Mouse (Mus musculus) cerebellum, postnatal 10 days (tissue): ENCODE measurements at regions not wholly inside any gene's neighbourhood (a gene's known extent, or its start where the extent isn't known, plus 50 kb on each side); places are given as distances from the start of the nearest gene placed in this dataset.
A peak's percentile ranks its signal among the peaks of the same experiment; 100 is the strongest.

Experiments
- DNase-seq, 2 experiments: peaks; one replicate each; pipeline ENCODE4 v3.0.0; 2021; ENCODE audit warnings: mixed read lengths in 2 of 2

DNA sequence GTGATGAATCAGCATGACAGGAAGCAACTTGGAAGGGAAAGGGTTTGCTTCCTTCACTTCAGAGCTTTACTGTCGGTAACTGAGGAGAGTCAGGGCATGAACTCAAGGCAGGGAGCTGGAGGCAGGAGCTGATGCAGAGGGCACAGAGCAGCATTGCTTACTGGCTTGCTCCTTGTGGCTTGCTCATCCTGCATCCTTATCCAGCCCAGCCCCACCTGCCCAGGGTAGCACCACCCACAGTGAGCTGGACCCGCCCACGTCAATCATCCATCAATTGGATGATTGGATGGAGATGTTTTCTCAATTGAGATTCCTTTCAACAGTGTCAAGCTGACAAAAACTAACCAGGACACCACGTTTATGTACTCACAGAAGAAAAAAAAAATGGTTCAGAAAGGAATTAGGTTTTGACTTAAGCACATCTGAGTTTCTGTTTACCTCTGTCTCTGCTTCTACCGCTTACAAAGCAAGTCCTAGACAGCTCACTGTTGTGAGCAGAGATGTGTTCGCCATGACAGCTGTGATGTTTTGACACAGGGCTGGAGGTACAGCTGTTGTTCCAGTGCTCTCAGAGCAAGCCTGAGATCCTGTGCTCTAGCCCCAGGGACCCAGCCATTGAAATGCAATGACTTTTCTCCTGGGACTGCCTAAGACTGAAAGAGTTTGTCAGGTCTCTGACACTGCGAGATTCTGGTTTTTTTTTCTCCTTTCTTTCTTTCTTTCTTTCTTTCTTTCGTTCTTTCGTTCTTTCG is 186.6 kb upstream of the Hes1 start:
- DNase-seq, result no peak

DNA sequence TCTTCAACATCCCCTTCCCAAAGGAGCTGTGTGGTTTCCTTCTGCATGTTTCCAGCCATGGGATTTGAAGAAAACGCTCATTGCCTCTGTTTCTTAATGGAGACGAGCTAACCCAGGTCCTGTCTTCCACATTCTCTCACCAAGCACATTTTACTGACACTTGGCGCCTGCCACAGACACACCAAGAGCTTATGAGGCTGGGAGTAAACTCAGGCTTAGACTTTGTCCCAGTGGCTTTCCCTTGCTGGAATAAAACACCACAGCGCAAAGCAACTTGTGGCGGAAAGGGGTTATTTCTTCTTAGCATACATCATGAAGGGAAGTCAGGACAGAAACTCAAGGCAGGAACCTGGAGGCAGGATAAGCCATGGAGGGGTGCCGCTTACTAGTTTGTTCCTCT is 184.5 kb upstream of the Hes1 start:
- no peak for DNase-seq

DNA sequence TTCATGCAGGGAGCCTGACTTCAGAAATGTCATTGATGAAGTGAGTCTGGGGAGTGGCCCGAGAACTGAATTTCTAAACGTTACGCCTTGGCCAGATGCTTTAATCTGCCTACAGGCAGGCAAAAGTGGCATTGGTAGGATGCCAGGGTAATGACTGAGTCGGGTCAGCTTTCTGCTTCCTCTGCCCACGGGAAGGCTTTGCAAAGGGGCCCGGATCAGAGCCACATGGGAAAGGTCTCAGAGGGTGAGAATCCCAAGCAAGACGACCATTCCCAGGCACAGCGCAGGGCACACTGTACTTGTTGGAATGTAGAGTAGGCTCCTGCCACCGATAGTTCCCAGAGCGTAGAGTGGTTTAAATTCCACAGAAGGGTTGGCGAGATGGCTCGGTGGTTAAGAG is 182.7 kb upstream of the Hes1 start:
- DNase-seq, result peak; percentile 50 to 52

DNA sequence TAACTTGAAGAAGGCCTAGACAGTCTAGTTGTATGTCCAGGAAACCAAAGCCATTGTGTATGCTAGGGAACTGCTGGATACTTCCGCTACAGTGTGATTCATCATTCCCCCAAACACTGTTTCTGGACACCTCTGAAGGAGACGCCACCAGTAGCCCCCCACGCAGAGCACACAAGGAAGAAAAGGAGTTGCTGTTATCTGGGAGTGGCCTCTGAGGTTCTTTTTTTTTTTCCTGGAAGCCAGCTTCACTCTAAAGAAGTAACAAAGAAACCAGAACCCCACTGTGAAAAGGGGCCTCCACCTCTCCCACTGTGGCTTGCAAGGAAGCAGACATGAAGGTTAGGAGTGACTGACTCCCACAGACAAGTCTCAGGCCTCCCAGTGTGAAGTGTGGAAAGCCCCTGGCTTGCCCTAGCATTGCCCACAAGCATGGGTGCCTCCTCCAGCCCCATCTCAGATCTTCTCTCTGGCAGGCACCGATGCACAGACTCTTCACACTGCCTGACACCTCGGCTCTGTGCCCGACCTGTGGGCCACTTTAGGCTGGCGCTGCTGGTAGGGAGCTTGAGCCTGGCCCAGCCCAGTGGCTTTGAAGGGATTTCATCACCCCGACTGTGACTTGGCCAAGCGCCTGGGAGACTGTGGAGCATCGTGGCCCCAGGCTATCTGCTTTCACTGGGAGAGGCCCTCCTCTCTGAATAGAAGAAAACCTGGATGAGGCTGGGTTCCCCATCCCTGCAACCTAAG is 181.8 kb upstream of the Hes1 start:
- peak; percentile 86 to 96 for DNase-seq

GRCm38 (mm10) chr16:29883252-29883992 is 180.8 kb upstream of the Hes1 start:
- peak in 1 of 2 experiments; percentile 30 for DNase-seq

GRCm38 (mm10) chr16:29884899-29885298 is 179.3 kb upstream of the Hes1 start:
- peak; percentile 46 to 60 for DNase-seq

DNA sequence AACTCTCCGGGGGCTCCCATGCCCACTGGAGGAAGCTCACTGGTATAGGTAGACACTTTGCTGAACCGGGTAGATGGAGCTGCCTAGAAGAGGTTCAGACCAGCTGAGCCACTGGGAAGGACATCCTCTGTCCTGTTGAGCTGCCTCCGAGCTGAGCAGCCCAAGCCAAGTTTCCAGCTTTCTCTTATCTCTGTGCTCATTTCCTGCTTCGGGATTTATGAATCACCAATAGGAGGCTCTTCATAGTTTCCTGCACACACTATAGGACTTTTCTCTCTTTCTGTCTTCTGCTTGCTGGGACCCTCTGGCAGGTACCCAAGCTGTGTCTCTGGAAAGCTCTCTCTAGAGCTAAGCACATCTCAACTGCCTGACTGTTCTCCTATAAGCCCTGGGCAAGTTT is 177.4 kb upstream of the Hes1 start:
- no peak for DNase-seq

- no peak for DNase-seq
These were observed 174.8 kb upstream of the Hes1 start for GRCm38 (mm10) chr16:29889346-29889745.

DNA sequence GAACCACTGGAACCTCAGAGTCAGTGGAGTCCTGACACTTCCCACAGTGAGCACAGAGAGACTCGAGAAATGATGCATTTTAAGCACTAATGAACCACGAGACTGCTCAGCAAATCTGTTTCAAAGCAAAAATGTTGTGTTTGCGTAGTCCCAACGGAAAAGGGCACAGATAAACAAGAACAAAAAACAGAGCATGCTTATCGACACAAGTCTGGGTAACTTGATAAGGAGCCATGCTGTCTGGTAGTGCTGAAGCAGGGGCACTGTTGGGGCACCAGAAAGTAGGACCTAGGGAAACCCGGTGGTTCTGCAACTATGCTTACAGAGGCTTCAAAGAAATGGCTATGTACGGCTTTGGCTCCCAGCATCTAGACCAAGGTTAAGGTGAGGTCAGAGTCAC is 172.7 kb upstream of the Hes1 start:
- no peak for DNase-seq

GRCm38 (mm10) chr16:29893871-29894828 is 170.0 kb upstream of the Hes1 start:
- peak; percentile 38 to 54 for DNase-seq

- DNase-seq, result no peak
These were observed 167.8 kb upstream of the Hes1 start for GRCm38 (mm10) chr16:29896393-29896792.

GRCm38 (mm10) chr16:29903510-29903909 is 160.7 kb upstream of the Hes1 start:
- no peak for DNase-seq

DNA sequence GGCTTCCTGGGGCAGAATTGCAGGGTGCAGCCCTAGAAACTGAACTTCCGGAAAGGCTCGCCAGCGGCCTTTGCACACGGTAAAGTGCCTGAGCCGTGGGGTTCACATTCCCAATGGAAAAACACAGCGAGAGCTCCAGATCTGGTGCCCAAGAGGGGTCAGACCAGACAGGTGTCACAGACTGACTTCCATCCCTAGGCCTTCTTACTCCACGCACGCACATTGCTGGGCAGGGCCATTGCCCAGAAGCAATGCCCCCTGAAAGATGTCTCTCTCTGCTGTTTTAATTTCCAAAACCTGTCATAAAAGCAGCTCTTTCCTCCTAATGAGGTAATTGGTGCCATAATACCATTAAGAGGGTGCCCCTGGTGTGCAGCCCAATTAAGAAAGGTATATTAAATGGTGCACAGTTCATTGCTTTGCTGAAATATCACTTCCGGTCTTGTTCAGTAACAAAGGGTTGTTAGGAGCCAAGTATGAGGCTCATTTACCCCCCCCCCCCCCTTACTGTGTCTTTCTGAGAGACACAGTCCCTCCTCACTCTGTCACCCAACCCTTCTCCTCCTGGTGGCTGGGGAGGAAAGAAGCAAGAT is 159.9 kb upstream of the Hes1 start:
- no peak for DNase-seq

DNA sequence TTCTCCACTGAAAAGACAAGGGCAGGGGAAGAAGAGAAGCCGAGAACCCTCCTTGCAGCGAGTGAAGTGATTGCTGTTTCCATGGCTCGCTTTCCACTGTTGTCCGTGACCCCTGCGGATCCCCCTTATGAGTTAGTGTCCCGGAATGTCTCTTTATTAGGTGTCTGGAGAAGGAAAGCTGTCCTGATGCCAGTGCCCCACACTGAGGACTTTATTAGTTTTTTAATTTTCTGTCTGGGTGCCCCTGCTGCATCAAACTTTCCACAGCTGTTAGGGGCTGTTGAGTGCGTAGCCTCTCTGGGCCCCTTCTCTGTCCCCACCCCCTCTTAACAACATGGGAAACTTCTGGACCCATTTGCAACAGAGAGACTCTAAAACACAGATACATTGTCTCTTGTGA is 156.9 kb upstream of the Hes1 start:
- DNase-seq, result no peak

- no peak for DNase-seq
These were observed 156.2 kb upstream of the Hes1 start for GRCm38 (mm10) chr16:29908031-29908430.

GRCm38 (mm10) chr16:29909923-29910465 is 154.2 kb upstream of the Hes1 start:
- no peak for DNase-seq

DNA sequence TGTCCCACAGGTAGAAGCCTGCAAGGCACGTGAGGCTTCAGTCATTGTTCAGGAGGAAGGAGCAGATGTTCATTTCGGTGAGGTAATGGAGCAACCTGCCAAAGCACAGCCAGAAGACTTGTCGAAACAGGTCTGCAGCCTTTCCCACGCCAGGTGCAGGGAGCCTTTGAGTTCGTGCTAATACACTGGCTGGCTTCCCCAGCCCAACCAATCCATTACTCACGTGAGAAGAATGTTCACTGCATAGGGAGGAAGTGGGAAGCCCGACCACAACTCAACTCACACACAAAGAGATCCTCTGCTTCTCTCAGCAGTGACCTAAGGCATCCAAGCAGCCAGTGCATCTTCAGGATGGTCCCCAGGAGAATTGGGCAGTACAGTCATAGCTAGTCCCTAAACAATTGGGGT is 153.0 kb upstream of the Hes1 start:
- DNase-seq, result no peak

- no peak for DNase-seq
These were observed 150.7 kb upstream of the Hes1 start for GRCm38 (mm10) chr16:29913357-29914010.

DNA sequence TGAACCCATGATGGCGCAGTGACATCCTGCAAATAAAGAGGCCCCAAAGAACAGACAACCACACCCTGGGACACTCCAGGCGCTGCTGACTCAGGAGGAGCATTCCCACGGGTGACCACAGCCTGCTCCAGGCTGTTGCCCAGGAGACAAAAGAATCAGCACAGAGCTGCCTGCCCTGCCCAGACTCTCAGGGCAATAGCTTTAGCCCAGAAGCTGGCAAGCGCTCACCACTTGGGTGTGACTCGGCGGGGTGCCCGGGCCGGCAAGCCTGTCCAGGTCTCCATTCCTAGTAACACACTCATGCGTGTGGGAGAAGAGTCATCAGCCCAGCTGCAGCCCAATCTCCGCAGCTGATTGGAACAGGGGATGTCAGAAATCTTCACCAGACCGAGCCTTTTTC is 148.8 kb upstream of the Hes1 start:
- DNase-seq, result peak; percentile 81 to 87

DNA sequence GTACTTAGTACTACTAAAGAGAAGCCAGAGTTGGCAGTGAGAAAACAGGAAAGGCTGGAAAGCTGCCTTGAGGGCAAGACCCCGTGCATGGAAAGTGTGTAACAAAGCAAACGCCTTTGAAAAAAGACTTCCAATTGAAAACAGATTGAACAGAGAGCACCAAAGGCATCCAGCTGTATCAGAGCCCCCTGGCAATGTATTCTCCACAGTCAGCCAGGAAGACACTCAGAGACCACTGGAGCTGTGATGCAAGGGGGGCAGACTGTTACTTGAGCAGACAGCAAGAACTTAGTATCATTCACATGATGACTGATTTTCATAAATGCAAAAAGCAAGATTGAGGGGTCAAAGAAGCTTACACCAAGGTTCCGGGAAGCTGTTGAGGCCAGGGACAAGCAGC is 146.2 kb upstream of the Hes1 start:
- no peak for DNase-seq

DNA sequence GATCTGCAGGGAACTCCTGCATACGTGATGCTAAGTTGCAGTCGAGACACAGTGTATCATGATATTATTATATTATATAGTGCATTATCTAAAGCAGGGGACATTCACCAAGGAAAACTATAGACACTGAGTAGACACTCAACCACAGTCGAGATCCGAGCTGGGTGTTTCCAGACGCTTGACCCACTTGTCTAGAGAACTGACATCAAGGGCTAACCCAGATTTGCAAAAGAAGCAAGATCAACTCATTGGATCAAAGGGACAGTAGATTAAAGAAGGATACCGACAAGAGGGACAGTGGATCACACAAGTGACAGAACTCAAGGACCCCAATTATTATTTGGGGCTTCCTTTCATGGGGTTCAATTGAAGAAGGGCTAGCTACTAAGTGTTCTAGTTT is 145.8 kb upstream of the Hes1 start:
- no peak for DNase-seq
